Mouse (Mus musculus) thymus, postnatal 10 days (tissue): ENCODE results near the gene Vps35l.

Experiments used
- DNase-seq, 2 experiments: peaks; one replicate each; pipeline ENCODE4 v3.0.0; 2021; ENCODE audit warnings: low spot score in 2 of 2

Gene Vps35l

GRCm38 (mm10) chr7:118777598-118778394 lies 37.8 kb downstream of the Vps35l start:
- DNase-seq, result no peak

- DNase-seq, result no peak
Observed at GRCm38 (mm10) chr7:118778561-118778960, 38.5 kb downstream of the Vps35l start.

GRCm38 (mm10) chr7:118783305-118784001 lies 43.4 kb downstream of the Vps35l start:
- DNase-seq, result no peak

- DNase-seq, result no peak
Observed at GRCm38 (mm10) chr7:118786091-118786490, 46.1 kb downstream of the Vps35l start.

GRCm38 (mm10) chr7:118787326-118787725 lies 47.3 kb downstream of the Vps35l start:
- no peak for DNase-seq

GRCm38 (mm10) chr7:118788481-118788880 lies 48.5 kb downstream of the Vps35l start:
- no peak for DNase-seq

GRCm38 (mm10) chr7:118790292-118790691 lies 50.3 kb downstream of the Vps35l start:
- no peak for DNase-seq

GRCm38 (mm10) chr7:118793899-118794298 lies 53.9 kb downstream of the Vps35l start:
- DNase-seq, result no peak

- DNase-seq, result no peak
Observed at GRCm38 (mm10) chr7:118795779-118796178, 55.8 kb downstream of the Vps35l start.

- no peak for DNase-seq
Observed at GRCm38 (mm10) chr7:118796838-118797237, 56.8 kb downstream of the Vps35l start.

GRCm38 (mm10) chr7:118797600-118797999 lies 57.6 kb downstream of the Vps35l start:
- DNase-seq, result no peak

GRCm38 (mm10) chr7:118798105-118798570 lies 58.1 kb downstream of the Vps35l start:
- DNase-seq, result no peak

GRCm38 (mm10) chr7:118800112-118800734 lies 60.2 kb downstream of the Vps35l start:
- DNase-seq, result no peak

- DNase-seq, result no peak
Observed at GRCm38 (mm10) chr7:118801791-118802190, 61.8 kb downstream of the Vps35l start.

- DNase-seq, result no peak
Observed at GRCm38 (mm10) chr7:118803425-118803824, 63.4 kb downstream of the Vps35l start.

GRCm38 (mm10) chr7:118806631-118807411 lies 66.8 kb downstream of the Vps35l start:
- DNase-seq, result no peak

GRCm38 (mm10) chr7:118807899-118808298 lies 67.9 kb downstream of the Vps35l start:
- DNase-seq, result no peak

GRCm38 (mm10) chr7:118811407-118812106 lies 71.5 kb downstream of the Vps35l start:
- DNase-seq, result no peak

GRCm38 (mm10) chr7:118813592-118813991 lies 73.6 kb downstream of the Vps35l start:
- no peak for DNase-seq

GRCm38 (mm10) chr7:118816275-118816674 lies 76.2 kb downstream of the Vps35l start:
- DNase-seq, result no peak

- DNase-seq, result no peak
Observed at GRCm38 (mm10) chr7:118817741-118818140, 77.7 kb downstream of the Vps35l start.
